Mouse (Mus musculus) retina, postnatal 7 days (tissue): ENCODE data around the gene Zfp423.

Experiments
- DNase-seq: peaks from one replicate; pipeline ENCODE4 v3.0.0-alpha.2; 2012; ENCODE audit warnings: low read depth, low spot score

Zfp423 gene

GRCm38 (mm10) chr8:87804327-87804900 is 155.0 kb downstream of the Zfp423 start:
- DNase-seq = no peak

- no peak for DNase-seq
Measured at GRCm38 (mm10) chr8:87803437-87803836, 156.0 kb downstream of the Zfp423 start.

GRCm38 (mm10) chr8:87802571-87802970 is 156.8 kb downstream of the Zfp423 start:
- DNase-seq = no peak

GRCm38 (mm10) chr8:87800121-87800520 is 159.3 kb downstream of the Zfp423 start:
- DNase-seq = no peak

- no peak for DNase-seq
Measured at GRCm38 (mm10) chr8:87796234-87796633, 163.2 kb downstream of the Zfp423 start.

GRCm38 (mm10) chr8:87794639-87795038 is 164.8 kb downstream of the Zfp423 start:
- no peak for DNase-seq

GRCm38 (mm10) chr8:87791103-87791502 is 168.3 kb downstream of the Zfp423 start:
- DNase-seq = no peak

GRCm38 (mm10) chr8:87784641-87785439 is 174.6 kb downstream of the Zfp423 start:
- DNase-seq = peak; percentile 30

GRCm38 (mm10) chr8:87784227-87784626 is 175.2 kb downstream of the Zfp423 start:
- no peak for DNase-seq

GRCm38 (mm10) chr8:87783198-87783597 is 176.2 kb downstream of the Zfp423 start:
- DNase-seq = no peak

GRCm38 (mm10) chr8:87777586-87777985 is 181.8 kb downstream of the Zfp423 start:
- DNase-seq = no peak

GRCm38 (mm10) chr8:87775889-87776288 is 183.5 kb downstream of the Zfp423 start:
- DNase-seq = no peak

- no peak for DNase-seq
Measured at GRCm38 (mm10) chr8:87774966-87775365, 184.4 kb downstream of the Zfp423 start.

GRCm38 (mm10) chr8:87772894-87773502 is 186.4 kb downstream of the Zfp423 start:
- no peak for DNase-seq

GRCm38 (mm10) chr8:87767882-87768281 is 191.5 kb downstream of the Zfp423 start:
- no peak for DNase-seq

GRCm38 (mm10) chr8:87765276-87765675 is 194.1 kb downstream of the Zfp423 start:
- no peak for DNase-seq

- DNase-seq = no peak
Measured at GRCm38 (mm10) chr8:87758750-87759149, 200.6 kb downstream of the Zfp423 start.

- DNase-seq = no peak
Measured at GRCm38 (mm10) chr8:87754853-87755252, 204.5 kb downstream of the Zfp423 start.

- DNase-seq = no peak
Measured at GRCm38 (mm10) chr8:87753636-87754035, 205.8 kb downstream of the Zfp423 start.

GRCm38 (mm10) chr8:87753148-87753547 is 206.2 kb downstream of the Zfp423 start:
- DNase-seq = no peak

- DNase-seq = no peak
Measured at GRCm38 (mm10) chr8:87752710-87753109, 206.7 kb downstream of the Zfp423 start.

GRCm38 (mm10) chr8:87747582-87747981 is 211.8 kb downstream of the Zfp423 start:
- DNase-seq = no peak

GRCm38 (mm10) chr8:87747142-87747541 is 212.3 kb downstream of the Zfp423 start:
- DNase-seq = no peak
